Mouse (Mus musculus): ENCODE results near the gene Cs. TPM values are rescaled to one million over a fixed set of nuclear protein-coding genes. Genes with fewer than 3 reads are reported as not detected.

Cs gene
- polyA plus RNA-seq, 1 experiment from 2014 or later: 211 TPM

- ATAC-seq (ENCODE audit: insufficient read depth): no peak; the same call in 1 of the 2 replicates
- WGBS: 62% methylated on average over 10 of the region's 10 CpGs
- no peak overlapping the region for H3K4me2 ChIP-seq
- H3K36me3 ChIP-seq (ENCODE audit: insufficient read depth): peaks cover 53% of the 10 kb centered on the region
- DNase-seq: no peak
- H3K9ac ChIP-seq: no peak overlapping the region
- no peaks in the 10 kb centered on the region for H3K27me3 ChIP-seq (ENCODE audit: insufficient read depth, low read length)
- TF ChIP-seq CTCF (IDR thresholded peaks at IDR 0.05; ENCODE audit: low read depth): no peak
- H3K4me3 ChIP-seq (ENCODE audit: low read depth, low read length): no peak overlapping the region
- no peaks in the 10 kb centered on the region for H3K9me3 ChIP-seq (ENCODE audit: low read depth, low read length)
- H3K27ac ChIP-seq (ENCODE audit: low read depth): no peak overlapping the region
- H3K4me1 ChIP-seq (ENCODE audit: insufficient read depth): no peaks in the 10 kb centered on the region
These were observed 59.3 kb downstream of the Cs start for GRCm38 (mm10) chr10:128396716-128397264.

GRCm38 (mm10) chr10:128397466-128397865 is 59.9 kb downstream of the Cs start:
- Histone ChIP-seq H3K27me3 (ENCODE audit: insufficient read depth, low read length) (no peaks in the 10 kb centered on the region), H3K4me3 (ENCODE audit: low read depth, low read length) (no peak overlapping the region), H3K36me3 (ENCODE audit: insufficient read depth) (peaks cover 46% of the 10 kb centered on the region), H3K4me1 (ENCODE audit: insufficient read depth) (no peaks in the 10 kb centered on the region), H3K9me3 (ENCODE audit: low read depth, low read length) (no peaks in the 10 kb centered on the region), H3K27ac (ENCODE audit: low read depth) (no peak overlapping the region), H3K4me2 (no peak overlapping the region), H3K9ac (no peak overlapping the region)
- ATAC-seq (ENCODE audit: insufficient read depth) (no peak), DNase-seq (no peak)
- TF ChIP-seq CTCF (IDR thresholded peaks at IDR 0.05; ENCODE audit: low read depth): no peak
- WGBS: 62% methylated on average over 7 of the region's 7 CpGs

DNA sequence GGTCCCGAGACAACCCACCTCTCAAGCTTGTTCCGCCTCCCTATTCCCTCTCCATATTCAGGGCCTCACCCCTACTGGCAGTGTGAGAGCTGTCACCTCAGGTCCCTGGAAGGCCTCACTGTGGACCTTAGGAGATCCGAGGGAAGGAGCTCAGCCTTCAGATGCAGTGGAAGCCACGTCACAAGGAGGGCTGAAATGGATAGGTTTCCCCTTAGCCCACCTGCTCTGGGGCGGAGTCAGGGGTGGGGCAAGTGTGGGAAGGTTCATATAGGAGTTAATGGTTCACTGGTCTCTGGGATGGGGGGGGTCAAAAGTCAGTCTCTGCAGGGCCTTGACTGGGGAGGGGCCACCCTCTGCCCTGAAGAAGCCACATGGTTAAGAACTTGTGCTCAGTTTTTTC is 62.8 kb downstream of the Cs start:
- Histone ChIP-seq H3K36me3 (ENCODE audit: insufficient read depth) (peaks cover 22% of the 10 kb centered on the region), H3K27ac (ENCODE audit: low read depth) (no peak overlapping the region), H3K9me3 (ENCODE audit: low read depth, low read length) (no peaks in the 10 kb centered on the region), H3K4me2 (no peak overlapping the region), H3K9ac (no peak overlapping the region), H3K27me3 (ENCODE audit: insufficient read depth, low read length) (no peaks in the 10 kb centered on the region), H3K4me1 (ENCODE audit: insufficient read depth) (no peaks in the 10 kb centered on the region), H3K4me3 (ENCODE audit: low read depth, low read length) (no peak overlapping the region)
- TF ChIP-seq CTCF (IDR thresholded peaks at IDR 0.05; ENCODE audit: low read depth): no peak
- DNase-seq (peak; percentile 24), ATAC-seq (ENCODE audit: insufficient read depth) (peak; percentile 28; the same call in 1 of the 2 replicates)
- 28% methylated on average over 5 of the region's 5 CpGs for WGBS

GRCm38 (mm10) chr10:128401056-128401455 is 63.5 kb downstream of the Cs start, which contains the start of gene Slc39a5:
Slc39a5 (minus strand) TSS chr10:128401229.
- H3K36me3 ChIP-seq (ENCODE audit: insufficient read depth): peaks cover 20% of the 10 kb centered on the region
- no peaks in the 10 kb centered on the region for H3K27me3 ChIP-seq (ENCODE audit: insufficient read depth, low read length)
- no peak within 1 kb of the TSS for H3K4me3 ChIP-seq (ENCODE audit: low read depth, low read length)
- H3K4me1 ChIP-seq (ENCODE audit: insufficient read depth): no peaks in the 10 kb centered on the region
- H3K4me2 ChIP-seq: no peak within 1 kb of the TSS
- TF ChIP-seq CTCF (IDR thresholded peaks at IDR 0.05; ENCODE audit: low read depth): no peak
- 35% methylated on average over 2 of the region's 2 CpGs for WGBS
- ATAC-seq (ENCODE audit: insufficient read depth) (no peak), DNase-seq (no peak)
- H3K27ac ChIP-seq (ENCODE audit: low read depth): no peak within 1 kb of the TSS
- H3K9me3 ChIP-seq (ENCODE audit: low read depth, low read length): no peaks in the 10 kb centered on the region
- H3K9ac ChIP-seq: no peak within 1 kb of the TSS

DNA sequence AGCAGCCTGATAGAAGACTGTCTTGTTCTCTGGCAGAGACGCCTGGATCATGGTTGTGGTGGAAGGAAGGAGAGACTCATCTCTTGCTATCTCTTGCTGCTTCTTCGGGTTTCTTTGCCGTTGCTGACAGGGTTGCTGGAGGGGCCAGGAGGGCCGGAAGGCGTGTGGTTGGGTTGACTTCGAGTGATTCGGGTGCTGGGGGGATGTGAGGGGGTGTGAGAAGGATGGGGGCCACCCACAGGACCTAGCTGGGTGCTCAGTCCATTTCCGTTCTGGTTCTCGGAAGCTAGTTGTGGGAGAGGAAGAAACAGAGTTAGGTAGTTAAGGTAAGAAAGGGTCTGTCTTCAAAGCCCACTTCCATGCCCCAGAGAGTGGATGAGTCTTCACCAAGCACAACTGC is 64.1 kb downstream of the Cs start:
- no peak for ATAC-seq (ENCODE audit: insufficient read depth)
- H3K4me1 ChIP-seq (ENCODE audit: insufficient read depth): no peaks in the 10 kb centered on the region
- H3K4me2 ChIP-seq: no peak overlapping the region
- TF ChIP-seq CTCF (IDR thresholded peaks at IDR 0.05; ENCODE audit: low read depth): no peak
- no peak overlapping the region for H3K4me3 ChIP-seq (ENCODE audit: low read depth, low read length)
- H3K9ac ChIP-seq: no peak overlapping the region
- no peaks in the 10 kb centered on the region for H3K9me3 ChIP-seq (ENCODE audit: low read depth, low read length)
- H3K36me3 ChIP-seq (ENCODE audit: insufficient read depth): peaks cover 21% of the 10 kb centered on the region; the same call in 1 of the 2 replicates
- H3K27me3 ChIP-seq (ENCODE audit: insufficient read depth, low read length): no peaks in the 10 kb centered on the region
- DNase-seq: no peak
- 72% methylated on average over 9 of the region's 9 CpGs for WGBS
- H3K27ac ChIP-seq (ENCODE audit: low read depth): no peak overlapping the region

DNA sequence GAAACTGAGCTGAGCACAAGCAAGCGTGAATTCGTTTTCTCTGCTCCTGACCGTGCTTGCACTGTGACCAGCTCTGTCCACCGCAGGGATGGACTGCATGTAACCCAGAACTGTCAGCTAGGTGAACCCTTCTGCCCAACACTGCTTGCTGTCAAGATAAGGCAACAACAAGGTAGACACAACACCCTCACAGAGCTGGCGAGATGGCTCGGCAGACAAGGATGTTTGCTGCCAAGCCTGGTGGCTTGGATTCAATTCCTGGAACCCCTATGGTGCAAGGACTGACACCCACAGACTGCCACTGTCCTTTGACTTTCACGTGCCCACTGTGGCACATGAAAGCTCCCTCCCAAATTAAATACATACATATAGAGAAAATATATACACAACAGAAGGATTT is 66.4 kb downstream of the Cs start:
- Histone ChIP-seq H3K36me3 (ENCODE audit: insufficient read depth) (peaks cover 28% of the 10 kb centered on the region), H3K27me3 (ENCODE audit: insufficient read depth, low read length) (no peaks in the 10 kb centered on the region), H3K4me1 (ENCODE audit: insufficient read depth) (0 out of 2 replicates have a peak, but pooled peaks cover 4% of the 10 kb centered on the region), H3K4me3 (ENCODE audit: low read depth, low read length) (no peak overlapping the region), H3K9me3 (ENCODE audit: low read depth, low read length) (no peaks in the 10 kb centered on the region), H3K4me2 (no peak overlapping the region), H3K9ac (no peak overlapping the region), H3K27ac (ENCODE audit: low read depth) (no peak overlapping the region)
- DNase-seq: no peak
- 81% methylated on average over 7 of the region's 7 CpGs for WGBS
- TF ChIP-seq CTCF (IDR thresholded peaks at IDR 0.05; ENCODE audit: low read depth): no peak
- no peak for ATAC-seq (ENCODE audit: insufficient read depth)

- 16% methylated on average over 35 of the region's 35 CpGs for WGBS
- DNase-seq: peak; percentile 48
- H3K27ac ChIP-seq (ENCODE audit: low read depth): peak overlapping the region; percentile 22; the same call in 1 of the 2 replicates
These were observed 71.3 kb downstream of the Cs start for GRCm38 (mm10) chr10:128408591-128409535.

More at GRCm38 (mm10) chr10:128408591-128409535, 71.3 kb downstream of the Cs start:
- Histone ChIP-seq H3K27me3 (ENCODE audit: insufficient read depth, low read length) (no peaks in the 10 kb centered on the region), H3K4me2 (peak overlapping the region; percentile 98), H3K9me3 (ENCODE audit: low read depth, low read length) (no peaks in the 10 kb centered on the region), H3K36me3 (ENCODE audit: insufficient read depth) (peaks cover 27% of the 10 kb centered on the region), H3K4me3 (ENCODE audit: low read depth, low read length) (peak overlapping the region; percentile 85), H3K4me1 (ENCODE audit: insufficient read depth) (0 out of 2 replicates have a peak, but pooled peaks cover 8% of the 10 kb centered on the region), H3K9ac (peak overlapping the region; percentile 58)
- TF ChIP-seq CTCF (IDR thresholded peaks at IDR 0.05; ENCODE audit: low read depth): no peak
- no peak for ATAC-seq (ENCODE audit: insufficient read depth)
